Comparison of ENCODE assay signal across 8 mouse cellular contexts in the genomic region with DNA sequence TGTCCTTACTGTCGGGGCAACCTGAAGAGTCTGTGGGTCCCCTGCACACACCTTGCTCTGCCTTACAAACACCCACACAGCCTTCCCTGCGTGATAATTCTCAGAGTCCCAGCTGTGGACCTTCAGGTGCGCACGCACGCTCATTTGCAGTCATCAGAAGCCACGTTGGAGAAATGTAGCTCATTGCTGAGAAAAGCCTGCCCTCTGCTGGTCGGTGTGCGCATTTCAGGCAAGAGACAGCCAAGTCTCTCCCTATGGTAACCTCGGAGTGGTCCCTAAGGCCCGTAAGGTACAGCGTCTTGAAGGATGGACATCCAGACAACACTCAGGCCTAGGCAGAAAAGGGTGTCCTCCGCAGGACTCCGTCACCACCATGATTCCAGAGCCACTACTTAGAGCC. TPM values are rescaled to one million over a fixed set of nuclear protein-coding genes. Genes with fewer than 3 reads are reported as not detected.
DNase-seq lines count a peak whose midpoint lies in the region; ATAC-seq and TF ChIP-seq lines count a peak whose summit lies in the region.

No protein-coding gene starts in this region.

- no peak overlapping the region for H3K4me2 ChIP-seq in liver, postnatal 0 days (ENCODE audit: low read depth, low read length)

- no peaks in the 10 kb centered on the region for H3K4me1 ChIP-seq in liver, postnatal 0 days (ENCODE audit: insufficient read depth)

- TF ChIP-seq CTCF in liver, postnatal 0 days (IDR thresholded peaks at IDR 0.05; ENCODE audit: low read depth): peak; percentile 77

- ATAC-seq in liver, postnatal 0 days: no peak

- no peak overlapping the region for H3K27ac ChIP-seq in liver, postnatal 0 days (ENCODE audit: low read depth)

- WGBS in liver, postnatal 0 days (ENCODE audit: insufficient replicate concordance): 25% methylated on average over 13 of the region's 13 CpGs

- DNase-seq in B cell, adult 2 months: peak; percentile 54 to 58
- peak; percentile 84 for DNase-seq in R1 (ENCODE audit: low read depth, low spot score)
- peak; percentile 84 for DNase-seq in cerebellum, adult 9-11 months
- peak; percentile 58 to 82 for DNase-seq in frontal cortex, postnatal 14 days (ENCODE audit: low spot score in 2 of 2)
- DNase-seq in kidney, postnatal 25 days: peak; percentile 51 to 74
- DNase-seq in liver, postnatal 0 days: peak; percentile 68
- peak; percentile 38 for DNase-seq in ovary, postnatal 36 days (ENCODE audit: low spot score)
- DNase-seq in thymus, postnatal 4 days: peak; percentile 78

- H3K9me3 ChIP-seq in liver, postnatal 0 days (ENCODE audit: low read length): no peaks in the 10 kb centered on the region

- no peaks in the 10 kb centered on the region for H3K27me3 ChIP-seq in liver, postnatal 0 days (ENCODE audit: insufficient read depth, low read length)

- no peak overlapping the region for H3K4me3 ChIP-seq in liver, postnatal 0 days (ENCODE audit: low read depth, low read length)

- no peaks in the 10 kb centered on the region for H3K36me3 ChIP-seq in liver, postnatal 0 days (replicated peaks; ENCODE audit: insufficient read depth, low read length)

- no peak for TF ChIP-seq EP300 in liver, postnatal 0 days (IDR thresholded peaks at IDR 0.05; ENCODE audit: low read depth)

- no peak overlapping the region for H3K9ac ChIP-seq in liver, postnatal 0 days (replicated peaks)

RNA-seq across cellular contexts. Expression of a gene that starts 50.9 kb away (rescaled TPM):
- not detected in 2 replicates for polyA plus RNA-seq in liver, postnatal 0 days (2015; fragmentation: Nextera tagmentation; extraction: Ambion mirVana)
